In the genomic region with DNA sequence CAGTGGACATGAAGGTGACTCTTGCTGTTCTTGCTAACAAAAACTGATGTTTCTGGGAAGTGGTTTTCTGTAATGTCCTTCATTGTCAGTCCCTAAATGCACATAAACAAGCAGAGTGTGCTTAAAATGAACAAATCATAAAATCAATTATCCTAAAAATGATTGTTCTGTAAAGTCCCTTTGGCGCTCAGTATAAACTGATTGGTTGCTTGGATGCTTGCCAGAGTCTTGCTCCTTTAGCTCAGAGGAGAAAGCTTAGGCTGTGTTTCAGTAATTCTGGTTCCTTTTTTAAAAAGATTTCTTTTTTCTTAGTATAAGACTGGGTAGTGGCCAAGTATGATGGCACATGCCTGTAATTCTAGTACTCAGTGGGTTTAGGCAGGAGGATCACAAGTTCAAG, we compare ENCODE assay signal across 25 mouse cellular contexts. TPM values are rescaled to one million over a fixed set of nuclear protein-coding genes. Genes with fewer than 3 reads are reported as not detected.
DNase-seq lines count a peak whose midpoint lies in the region; ATAC-seq and TF ChIP-seq lines count a peak whose summit lies in the region.
"Had no signal": no experiment of that assay in that cellular context is flagged by ENCODE, and none has a peak within 500 bp of the region (broad histone marks: within the 10 kb centered on the region; RNA-seq: fewer than 3 reads in every experiment).

No protein-coding gene starts in this region.

- 50% methylated on average over 1 of the region's 1 CpGs for WGBS in hindbrain, postnatal 0 days
- 84% methylated on average over 1 of the region's 1 CpGs for WGBS in hindbrain, embryonic 13.5 days
- 51% methylated on average over 1 of the region's 1 CpGs for WGBS in neural tube, embryonic 15.5 days

- TF ChIP-seq CTCF in hindbrain, postnatal 0 days (IDR thresholded peaks at IDR 0.05; ENCODE audit: low read depth) = no peak

- H3K9me3 ChIP-seq in hindbrain, postnatal 0 days (ENCODE audit: low read length) = no peaks in the 10 kb centered on the region
- no peaks in the 10 kb centered on the region for H3K9me3 ChIP-seq in hindbrain, embryonic 13.5 days
- H3K9me3 ChIP-seq in neural tube, embryonic 15.5 days (replicated peaks) = no peaks in the 10 kb centered on the region
- H3K9me3 ChIP-seq: embryonic facial prominence, embryonic 12.5 days; embryonic facial prominence, embryonic 15.5 days; forebrain, embryonic 12.5 days; heart, embryonic 12.5 days; heart, embryonic 15.5 days; hindbrain, embryonic 10.5 days had no signal

- no peak overlapping the region for H3K9ac ChIP-seq in hindbrain, postnatal 0 days (replicated peaks; ENCODE audit: low read length)
- no peak overlapping the region for H3K9ac ChIP-seq in hindbrain, embryonic 13.5 days
- H3K9ac ChIP-seq in neural tube, embryonic 15.5 days (replicated peaks) = no peak overlapping the region
- H3K9ac ChIP-seq: embryonic facial prominence, embryonic 12.5 days; embryonic facial prominence, embryonic 15.5 days; forebrain, embryonic 12.5 days; heart, embryonic 12.5 days; heart, embryonic 15.5 days; hindbrain, embryonic 14.5 days had no signal

- no peak for ATAC-seq in hindbrain, postnatal 0 days
- no peak for ATAC-seq in hindbrain, embryonic 13.5 days (ENCODE audit: low FRiP score)
- no peak for ATAC-seq in neural tube, embryonic 15.5 days (ENCODE audit: low FRiP score)
- ATAC-seq: CD4-positive, CD25-positive, alpha-beta regulatory T cell, adult 4 months; forebrain, embryonic 16.5 days; intestine, postnatal 0 days; Patski had no signal

- no peaks in the 10 kb centered on the region for H3K36me3 ChIP-seq in hindbrain, postnatal 0 days (ENCODE audit: insufficient read depth, low read length)
- no peaks in the 10 kb centered on the region; the same call in 1 of the 2 replicates for H3K36me3 ChIP-seq in hindbrain, embryonic 13.5 days
- H3K36me3 ChIP-seq in neural tube, embryonic 15.5 days = peaks cover 4% of the 10 kb centered on the region; the same call in 1 of the 2 replicates
- H3K36me3 ChIP-seq: embryonic facial prominence, embryonic 12.5 days; embryonic facial prominence, embryonic 15.5 days; forebrain, embryonic 12.5 days; heart, embryonic 12.5 days; heart, embryonic 15.5 days; hindbrain, embryonic 10.5 days had no signal

- peaks cover 10% of the 10 kb centered on the region for H3K4me1 ChIP-seq in hindbrain, postnatal 0 days (ENCODE audit: insufficient read depth, low read length)
- H3K4me1 ChIP-seq in hindbrain, embryonic 13.5 days (replicated peaks) = peaks cover 22% of the 10 kb centered on the region
- H3K4me1 ChIP-seq in neural tube, embryonic 15.5 days = peaks cover 26% of the 10 kb centered on the region
- H3K4me1 ChIP-seq: embryonic facial prominence, embryonic 12.5 days; embryonic facial prominence, embryonic 15.5 days; heart, embryonic 12.5 days had no signal

- no peaks in the 10 kb centered on the region for H3K27me3 ChIP-seq in hindbrain, postnatal 0 days (ENCODE audit: insufficient read depth, low read length)
- 0 out of 2 replicates have a peak, but pooled peaks cover 4% of the 10 kb centered on the region for H3K27me3 ChIP-seq in hindbrain, embryonic 13.5 days
- no peaks in the 10 kb centered on the region for H3K27me3 ChIP-seq in neural tube, embryonic 15.5 days (replicated peaks)
- H3K27me3 ChIP-seq: Patski had no signal

- H3K4me3 ChIP-seq in hindbrain, postnatal 0 days (ENCODE audit: low read length) = no peak overlapping the region
- no peak overlapping the region for H3K4me3 ChIP-seq in hindbrain, embryonic 13.5 days
- no peak overlapping the region for H3K4me3 ChIP-seq in neural tube, embryonic 15.5 days (replicated peaks)
- H3K4me3 ChIP-seq: embryonic facial prominence, embryonic 12.5 days; embryonic facial prominence, embryonic 15.5 days; forebrain, embryonic 12.5 days; heart, embryonic 12.5 days; heart, embryonic 15.5 days; hindbrain, embryonic 10.5 days had no signal

- no peak overlapping the region for H3K4me2 ChIP-seq in hindbrain, postnatal 0 days (ENCODE audit: low read depth, low read length)
- H3K4me2 ChIP-seq in hindbrain, embryonic 13.5 days = no peak overlapping the region
- no peak overlapping the region for H3K4me2 ChIP-seq in neural tube, embryonic 15.5 days
- H3K4me2 ChIP-seq: embryonic facial prominence, embryonic 12.5 days; embryonic facial prominence, embryonic 15.5 days; forebrain, embryonic 12.5 days; heart, embryonic 12.5 days; heart, embryonic 15.5 days; hindbrain, embryonic 14.5 days had no signal

- DNase-seq in hindbrain, postnatal 0 days (ENCODE audit: low spot score) = peak; percentile 28
- DNase-seq in neural tube, embryonic 10.5 days (ENCODE audit: extremely low spot score, low spot score) = no peak
- DNase-seq in brain, adult 2 months (ENCODE audit: low read depth, low spot score) = peak; percentile 37
- DNase-seq in urinary bladder, adult 2 months (ENCODE audit: low spot score) = no peak
- DNase-seq: adrenal gland, postnatal 10 days; adrenal gland, postnatal 36 days; cerebellum, adult 11-12 months; cerebellum, adult 9-10 months; cerebellum, postnatal 25 days; gastrocnemius, postnatal 14 days; heart, postnatal 10 days; heart, postnatal 36 days had no signal

- no peak overlapping the region for H3K27ac ChIP-seq in hindbrain, postnatal 0 days
- no peak overlapping the region for H3K27ac ChIP-seq in hindbrain, embryonic 13.5 days
- H3K27ac ChIP-seq in neural tube, embryonic 15.5 days (replicated peaks) = 0 out of 2 replicates have a peak overlapping the region, but pooled peaks have one; percentile 11
- H3K27ac ChIP-seq: embryonic facial prominence, embryonic 12.5 days; embryonic facial prominence, embryonic 15.5 days; forebrain, embryonic 12.5 days; heart, embryonic 15.5 days; hindbrain, embryonic 10.5 days; hindbrain, embryonic 14.5 days had no signal

RNA-seq across cellular contexts. Expression of a gene that starts 6.7 kb away (rescaled TPM):
- 162 and 204 TPM in 2 replicates for total RNA-seq in hindbrain, postnatal 0 days (2014; rRNA removed)
- polyA plus RNA-seq in hindbrain, postnatal 0 days (2015; fragmentation: Nextera tagmentation; extraction: Ambion mirVana) = 55.4 and 56.1 TPM in 2 replicates
- 23.4 and 23.6 TPM in 2 replicates for polyA plus RNA-seq in hindbrain, embryonic 13.5 days (2015; fragmentation: Nextera tagmentation; extraction: Ambion mirVana)
- 37.6 and 49.1 TPM in 2 replicates for polyA plus RNA-seq in neural tube, embryonic 15.5 days (2015; fragmentation: Nextera tagmentation; extraction: Ambion mirVana)
- polyA plus RNA-seq in urinary bladder, adult 2 months (2012; rRNA removed) = 2.7 and 3.2 TPM in 2 replicates

Comparison
In these comparisons a context has a peak if more than half of its experiments do, and no peak if none do; other contexts are left out.
1. DNase-seq: peak in hindbrain, postnatal 0 days (single experiment) and brain, adult 2 months (single experiment); none in neural tube, embryonic 10.5 days (single experiment) and urinary bladder, adult 2 months (single experiment).